Mouse (Mus musculus): ENCODE data around the gene Zbtb7a. TPM values are rescaled to one million over a fixed set of nuclear protein-coding genes. Genes with fewer than 3 reads are reported as not detected.
"Not testable (repeated sequence)": the region's sequence is repeated elsewhere in the genome, so short reads cannot be mapped to it uniquely, and the experiment has no call there.

The Zbtb7a gene
- total RNA-seq, 2 experiments from 2014 or later, result 43.7 to 48.0 TPM

DNA sequence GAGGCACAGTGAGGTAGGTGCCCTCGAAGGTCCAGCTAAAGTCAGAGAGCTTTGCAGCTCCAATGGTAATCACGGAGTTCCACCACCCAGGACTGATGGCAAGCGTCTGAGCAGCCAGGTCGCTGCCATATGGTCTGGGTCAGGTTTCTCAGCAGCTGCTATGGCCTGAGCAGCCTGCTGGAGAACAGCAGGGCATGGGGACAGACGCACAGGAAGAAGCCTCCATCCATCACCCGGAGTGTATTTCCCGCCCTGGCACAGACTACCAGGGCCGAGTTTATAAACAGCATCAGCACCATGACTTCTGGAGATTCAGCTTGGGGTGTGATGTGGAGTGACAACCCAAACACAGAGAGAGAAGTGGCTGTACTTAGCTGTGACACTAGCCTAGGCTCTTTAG lies 30.1 kb downstream of the Zbtb7a start:
- no peak for DNase-seq
- intact Hi-C loops (cut with DNase I), result no loop called here

DNA sequence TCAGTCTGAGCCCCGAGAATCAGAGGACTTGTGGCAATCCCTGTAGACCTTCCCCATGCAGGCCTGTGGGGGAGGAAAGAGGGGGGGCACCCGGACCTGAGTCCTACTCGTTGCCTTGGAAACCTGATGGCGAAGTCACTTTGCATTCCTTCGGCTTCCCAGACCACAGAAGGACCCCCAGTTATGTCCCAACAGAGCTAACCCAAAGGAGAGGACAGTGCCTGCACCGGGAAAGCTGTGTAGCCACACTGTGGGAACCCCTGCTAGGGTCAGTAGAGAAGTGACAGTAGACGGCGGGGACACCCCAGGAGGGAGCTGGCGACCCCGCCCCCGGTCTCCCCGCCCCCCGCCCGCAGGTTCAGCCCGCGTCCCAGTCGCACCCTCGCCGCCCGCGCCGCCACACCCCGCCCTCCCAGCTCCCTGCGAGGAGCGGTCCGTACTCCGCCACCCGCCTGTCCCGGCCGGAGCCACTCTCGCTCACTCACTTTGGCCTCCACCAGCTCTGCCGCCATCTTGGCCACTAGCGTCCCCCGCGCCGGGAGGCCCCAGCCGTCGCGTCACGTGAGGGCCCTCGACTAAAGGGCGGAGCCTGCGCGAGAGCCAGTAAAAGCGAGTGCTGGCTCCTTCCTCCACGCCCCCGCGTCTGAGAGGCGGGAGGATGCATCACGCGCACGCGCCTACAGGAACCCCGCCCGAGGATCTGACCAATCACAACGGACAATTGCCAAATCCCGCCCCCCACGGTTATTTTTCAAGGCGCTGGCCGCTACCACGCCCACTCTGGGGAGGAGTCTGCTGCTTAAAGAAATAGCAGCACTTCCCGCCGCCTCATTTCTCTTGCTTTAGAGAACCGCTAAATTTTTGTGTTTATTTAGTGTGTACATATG lies 32.4 kb downstream of the Zbtb7a start, which contains the start of gene Pias4:
Gene Pias4 (minus strand): TSS at position 724 of the 887 bp plus-strand sequence.
- intact Hi-C loops (cut with DNase I), result loop anchor here (2.0 kb wide), 1 partner anchor 27 kb away; no protein-coding TSS in a partner anchor
- peak; percentile 100 for DNase-seq

DNA sequence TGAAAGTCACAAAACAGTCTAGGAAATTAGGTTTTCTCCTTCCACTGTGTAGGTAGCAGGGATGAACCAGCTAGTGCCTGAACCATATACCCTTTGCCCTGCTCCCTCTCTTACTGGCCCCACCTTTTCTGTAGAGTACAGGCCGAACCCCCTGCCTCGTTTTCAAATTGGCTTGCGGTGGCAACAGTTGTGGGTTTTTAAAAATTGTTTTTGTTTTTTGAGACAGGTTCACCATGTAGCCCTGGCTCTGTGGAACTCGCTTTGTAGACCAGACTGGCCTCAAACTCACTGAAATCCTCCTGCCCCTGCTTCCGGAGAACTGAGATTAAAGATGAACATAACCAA lies 33.0 kb downstream of the Zbtb7a start:
- no peak for DNase-seq
- intact Hi-C loops (cut with DNase I), result no loop called here

DNA sequence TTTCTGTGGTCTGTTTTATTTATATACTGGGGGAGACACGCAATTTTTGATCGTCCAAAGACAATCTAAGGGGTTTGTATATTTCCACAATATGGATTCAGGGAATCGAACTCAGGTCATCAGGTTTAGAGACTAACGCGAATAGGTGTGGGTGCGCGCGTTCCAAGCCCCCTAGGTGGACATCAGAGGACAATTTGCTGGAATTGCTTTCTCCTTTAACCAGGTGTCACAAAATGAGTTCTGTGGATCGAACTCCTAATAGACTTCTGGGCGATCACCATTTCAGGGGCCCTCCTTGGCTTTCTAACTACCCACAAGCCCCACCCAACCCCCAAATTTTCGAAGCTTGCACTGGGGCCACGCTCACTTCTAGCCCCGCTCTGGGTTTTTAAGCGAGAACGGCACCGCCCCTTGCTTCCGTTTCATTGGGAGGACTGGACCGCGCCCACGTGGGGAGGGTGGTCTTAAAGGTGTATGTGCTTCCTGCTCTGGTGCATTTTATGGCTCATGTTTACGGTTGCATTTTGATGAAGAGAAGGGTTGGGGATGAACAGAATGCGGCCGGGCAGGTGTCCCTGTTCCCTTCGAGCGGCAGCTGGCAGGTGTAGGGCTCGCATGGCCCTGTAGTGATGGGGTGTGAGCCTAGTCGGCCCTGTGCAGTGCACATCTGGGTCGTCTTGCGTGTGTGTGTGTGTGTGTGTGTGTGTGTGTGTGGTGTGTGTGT lies 33.7 kb downstream of the Zbtb7a start:
- DNase-seq, result peak; percentile 88 to 90
- intact Hi-C loops (cut with DNase I), result no loop called here

DNA sequence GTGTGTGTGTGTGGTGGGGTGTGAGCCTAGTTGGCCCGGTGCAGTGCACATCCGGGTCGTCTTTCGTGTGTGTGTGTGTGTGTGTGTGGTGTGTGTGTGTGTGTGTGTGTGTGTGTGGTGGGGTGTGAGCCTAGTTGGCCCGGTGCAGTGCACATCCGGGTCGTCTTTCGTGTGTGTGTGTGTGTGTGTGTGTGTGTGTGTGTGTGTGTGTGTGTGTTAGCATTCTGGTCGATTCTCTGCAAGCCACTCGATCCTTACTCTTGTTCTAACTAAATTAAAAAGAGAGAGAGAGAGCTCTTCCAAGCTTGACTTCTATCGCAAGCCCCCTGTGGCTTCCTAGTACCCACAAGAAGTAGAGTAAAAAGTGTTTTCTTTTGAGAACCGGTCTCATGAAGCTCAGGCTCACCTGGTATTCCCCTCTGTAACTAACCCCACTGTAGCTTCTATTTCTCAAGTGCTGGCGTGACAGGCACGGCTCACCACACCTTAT lies 34.4 kb downstream of the Zbtb7a start:
- intact Hi-C loops (cut with DNase I), result not testable (repeated sequence)
- peak; percentile 26 to 57 for DNase-seq

DNA sequence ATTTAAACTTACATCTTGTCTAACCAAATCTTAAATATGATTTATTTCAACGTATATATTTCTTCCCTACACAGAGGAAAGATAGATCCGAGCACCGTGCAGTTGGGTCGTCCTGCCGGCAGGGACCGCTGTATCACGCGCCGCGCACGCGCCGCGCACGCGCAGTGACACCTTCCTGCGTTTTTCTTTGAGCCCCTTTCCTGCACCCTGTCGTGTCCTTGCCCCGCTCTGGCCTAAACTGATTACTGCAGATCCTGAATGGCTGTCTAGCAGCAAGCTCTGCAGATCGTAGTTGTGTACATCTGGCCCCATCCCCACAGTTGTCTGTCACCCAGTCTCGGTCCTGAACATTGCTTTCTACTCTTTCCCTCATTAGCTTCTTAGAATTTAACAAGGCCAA lies 38.1 kb downstream of the Zbtb7a start:
- intact Hi-C loops (cut with DNase I), result loop anchor here (5.0 kb wide), 1 partner anchor 86 kb away; no protein-coding TSS in a partner anchor
- DNase-seq, result peak; percentile 84 to 89

DNA sequence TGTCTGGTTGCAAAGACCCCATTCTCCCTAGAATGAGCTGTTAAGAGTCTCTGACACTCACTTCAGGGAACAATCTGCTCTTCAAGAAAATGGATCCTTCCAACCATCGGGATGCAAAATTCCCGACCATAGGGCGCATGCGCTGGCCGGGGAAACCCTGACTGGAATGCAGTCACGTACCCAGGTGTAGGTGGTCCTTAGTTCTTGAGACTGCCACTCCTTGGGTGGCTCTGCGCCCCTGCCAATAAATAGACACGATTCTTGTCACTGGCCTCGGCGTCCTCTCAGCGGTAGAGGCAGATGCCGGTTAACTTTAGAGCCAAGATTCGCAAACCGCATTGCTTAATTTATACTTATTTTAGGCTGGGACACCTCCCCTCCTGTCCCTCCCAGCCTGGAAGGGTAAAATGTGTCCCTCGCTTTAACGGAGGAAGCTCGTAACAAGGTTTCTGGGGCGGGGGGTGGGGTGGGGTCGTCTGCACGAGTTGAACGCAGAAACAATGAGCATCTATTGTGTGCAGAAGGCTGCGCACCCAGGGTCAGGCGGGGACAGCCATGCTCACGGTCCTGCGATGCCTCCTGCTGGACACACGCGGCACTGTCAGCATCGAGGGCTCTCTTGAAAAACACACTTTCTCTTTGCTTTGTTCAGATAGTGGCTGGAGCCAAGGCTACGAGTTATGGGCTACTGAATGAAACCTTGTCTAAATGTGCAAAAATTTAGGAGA lies 39.8 kb downstream of the Zbtb7a start:
- intact Hi-C loops (cut with DNase I), result loop anchor here (1.0 to 5.0 kb wide), 5 partner anchors 37 to 377 kb away; partner anchors contain the start of genes Plekhj1, Sf3a2 and Zbtb7a
- peak; percentile 94 to 96 for DNase-seq

DNA sequence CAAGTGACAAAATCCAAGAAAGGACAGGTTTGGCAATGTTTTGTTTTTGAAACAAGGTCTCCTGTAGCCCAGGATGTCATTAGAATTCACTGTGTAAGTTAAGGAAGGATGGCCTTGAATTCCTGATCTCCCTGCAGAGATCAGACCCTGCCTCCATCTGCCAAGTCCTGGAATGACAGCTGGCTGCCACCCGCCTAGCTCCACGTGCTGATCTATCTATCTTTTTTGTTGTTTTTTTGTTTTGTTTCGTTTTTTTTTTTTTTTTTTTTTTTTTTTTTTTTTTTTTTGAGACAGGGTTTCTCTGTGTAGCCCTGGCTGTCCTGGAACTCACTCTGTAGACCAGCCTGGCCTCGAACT lies 40.3 kb downstream of the Zbtb7a start:
- DNase-seq, result not testable (repeated sequence)
- intact Hi-C loops (cut with DNase I), result loop anchor here (1.0 to 5.0 kb wide), 4 partner anchors 38 to 378 kb away; partner anchors contain the start of genes Plekhj1, Sf3a2 and Zbtb7a

DNA sequence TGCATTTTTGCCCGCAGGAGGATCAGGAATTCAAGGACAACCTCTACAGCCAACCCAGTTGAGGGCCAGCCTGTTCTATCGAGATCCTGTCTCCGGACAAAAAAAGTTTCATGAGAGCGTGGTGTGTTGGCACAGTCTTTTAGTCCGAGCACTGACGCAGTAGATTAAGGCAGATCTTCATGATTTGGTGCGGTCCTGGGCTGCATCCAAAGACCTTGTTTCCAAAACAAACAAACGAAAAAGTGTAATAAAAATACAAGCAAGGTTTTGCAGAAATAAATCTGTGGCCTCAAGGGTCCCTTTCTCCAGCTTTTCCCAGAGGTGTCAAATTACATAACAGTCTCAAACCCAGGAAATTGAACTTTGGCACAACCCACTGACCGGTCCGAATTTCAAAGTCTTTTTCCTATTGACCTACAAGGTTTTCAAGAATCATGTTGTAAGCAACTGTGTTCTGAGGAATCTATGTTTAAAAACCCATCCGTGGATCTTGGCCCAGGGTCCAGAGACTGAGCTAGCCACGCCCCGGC lies 41.0 kb downstream of the Zbtb7a start:
- intact Hi-C loops (cut with DNase I), result loop anchor here (1.0 to 5.0 kb wide), 4 partner anchors 39 to 379 kb away; partner anchors contain the start of genes Plekhj1, Sf3a2 and Zbtb7a

DNA sequence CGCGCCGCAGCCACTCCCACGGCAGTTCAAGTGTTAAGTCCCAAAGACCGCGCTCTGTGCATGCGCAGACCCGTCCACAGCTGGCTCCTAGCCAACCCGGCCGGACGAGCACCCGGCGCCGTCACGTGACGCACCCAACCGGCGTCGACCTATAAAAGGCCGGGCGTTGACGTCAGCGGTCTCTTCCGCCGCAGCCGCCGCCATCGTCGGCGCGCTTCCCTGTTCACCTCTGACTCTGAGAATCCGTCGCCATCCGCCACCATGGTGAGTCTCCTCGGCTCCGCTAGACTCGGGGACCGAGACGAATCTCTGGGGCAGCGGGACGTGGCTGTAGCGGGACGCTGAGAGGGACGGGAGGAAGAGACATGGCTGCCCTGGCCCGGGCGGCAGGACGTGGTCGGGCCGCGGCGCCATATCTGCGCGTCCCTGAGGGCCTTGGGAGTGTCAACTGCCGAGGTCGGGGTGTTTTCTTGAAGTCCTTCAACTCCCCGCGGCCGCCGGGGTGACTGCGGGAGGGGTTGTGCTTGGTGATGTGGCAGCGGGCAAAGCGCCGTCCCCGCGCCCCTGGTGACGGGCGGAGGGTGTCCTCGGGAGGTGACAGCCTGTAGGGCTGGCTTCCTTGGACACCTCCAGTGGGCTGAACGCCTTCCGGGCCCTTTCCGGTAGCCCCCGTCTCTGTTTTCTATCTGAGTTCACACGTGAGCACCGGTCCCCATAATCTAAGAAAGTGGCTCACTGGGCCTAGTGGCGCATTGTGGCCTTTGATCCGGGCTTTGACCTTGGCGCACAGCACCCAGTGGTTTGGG lies 41.6 kb downstream of the Zbtb7a start, which contains the start of gene Eef2:
Gene Eef2 (plus strand): TSS at position 166 of the 806 bp plus-strand sequence.
- peak; percentile 99 to 100 for DNase-seq
- intact Hi-C loops (cut with DNase I), result loop anchor here (5.0 kb wide), 3 partner anchors 39 to 379 kb away; partner anchors contain the start of genes Plekhj1, Sf3a2 and Zbtb7a

More for the DNA sequence above, 41.0 kb downstream of the Zbtb7a start:
- DNase-seq, result no peak

DNA sequence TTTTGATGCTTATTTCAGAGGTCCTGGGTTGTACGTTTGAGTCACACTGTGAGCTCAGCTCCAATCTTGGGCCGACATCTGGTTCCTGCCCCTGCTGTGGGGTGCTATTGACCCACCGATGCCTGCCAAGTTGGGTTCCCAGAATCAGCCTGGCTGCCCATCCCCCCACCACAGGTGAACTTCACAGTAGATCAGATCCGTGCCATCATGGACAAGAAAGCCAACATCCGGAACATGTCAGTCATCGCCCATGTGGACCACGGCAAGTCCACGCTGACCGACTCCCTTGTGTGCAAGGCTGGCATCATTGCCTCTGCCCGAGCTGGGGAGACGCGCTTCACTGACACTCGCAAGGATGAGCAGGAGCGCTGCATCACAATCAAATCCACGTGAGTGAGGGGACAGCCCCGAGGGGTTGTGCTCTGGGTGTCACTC lies 42.5 kb downstream of the Zbtb7a start:
- intact Hi-C loops (cut with DNase I), result loop anchor here (5.0 kb wide), 3 partner anchors 40 to 380 kb away; partner anchors contain the start of genes Plekhj1, Sf3a2 and Zbtb7a
- peak; percentile 55 to 58 for DNase-seq

DNA sequence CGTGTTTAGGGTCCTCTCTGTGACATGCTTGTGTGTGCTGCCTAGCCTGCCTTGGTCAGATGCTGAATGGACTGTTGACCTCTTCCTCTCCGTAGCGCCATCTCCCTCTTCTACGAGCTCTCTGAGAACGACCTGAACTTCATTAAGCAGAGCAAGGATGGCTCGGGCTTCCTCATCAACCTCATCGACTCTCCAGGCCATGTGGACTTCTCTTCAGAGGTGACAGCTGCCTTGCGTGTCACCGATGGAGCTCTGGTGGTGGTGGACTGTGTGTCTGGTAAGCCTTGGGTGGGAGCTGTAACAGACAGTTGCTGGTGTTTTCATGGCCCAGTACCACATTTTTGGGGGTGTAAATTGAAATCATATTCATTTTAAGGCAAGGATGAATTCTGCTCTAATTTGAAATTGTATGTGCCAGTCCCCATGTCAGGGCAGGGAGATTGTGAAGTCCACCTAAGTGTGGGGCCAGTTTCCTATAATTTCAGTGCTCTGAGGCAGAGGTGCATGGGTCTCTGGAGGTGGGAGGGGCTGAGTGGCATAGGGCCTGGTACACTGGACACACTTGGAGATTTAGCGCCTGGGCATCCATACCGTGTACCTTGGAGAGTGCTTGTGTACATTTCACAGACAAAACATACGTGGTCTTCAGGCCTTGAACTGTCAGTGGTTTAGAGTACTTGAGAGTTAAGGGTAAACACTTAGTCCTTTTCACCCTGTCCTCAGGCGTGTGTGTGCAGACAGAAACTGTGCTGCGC lies 43.1 kb downstream of the Zbtb7a start:
- intact Hi-C loops (cut with DNase I), result loop anchor here (5.0 kb wide), 3 partner anchors 41 to 381 kb away; partner anchors contain the start of genes Plekhj1, Sf3a2 and Zbtb7a
- DNase-seq, result peak; percentile 22 to 24

DNA sequence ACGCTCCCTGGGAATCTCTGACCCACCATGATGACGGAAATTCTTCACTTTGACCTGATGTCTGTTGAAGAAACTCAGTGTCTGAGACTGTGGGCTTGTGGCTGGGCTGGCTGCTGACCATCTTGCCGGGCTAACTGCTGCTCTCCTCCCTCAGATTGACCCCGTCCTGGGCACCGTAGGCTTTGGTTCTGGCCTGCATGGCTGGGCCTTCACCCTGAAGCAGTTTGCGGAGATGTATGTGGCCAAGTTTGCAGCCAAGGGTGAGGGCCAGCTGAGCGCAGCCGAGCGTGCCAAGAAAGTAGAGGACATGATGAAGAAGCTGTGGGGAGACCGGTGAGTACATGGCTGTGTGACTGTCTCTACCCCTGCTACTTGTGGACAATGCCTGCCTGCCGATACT lies 43.9 kb downstream of the Zbtb7a start:
- intact Hi-C loops (cut with DNase I), result loop anchor here (5.0 kb wide), 3 partner anchors 42 to 382 kb away; partner anchors contain the start of genes Plekhj1, Sf3a2 and Zbtb7a
- no peak for DNase-seq

DNA sequence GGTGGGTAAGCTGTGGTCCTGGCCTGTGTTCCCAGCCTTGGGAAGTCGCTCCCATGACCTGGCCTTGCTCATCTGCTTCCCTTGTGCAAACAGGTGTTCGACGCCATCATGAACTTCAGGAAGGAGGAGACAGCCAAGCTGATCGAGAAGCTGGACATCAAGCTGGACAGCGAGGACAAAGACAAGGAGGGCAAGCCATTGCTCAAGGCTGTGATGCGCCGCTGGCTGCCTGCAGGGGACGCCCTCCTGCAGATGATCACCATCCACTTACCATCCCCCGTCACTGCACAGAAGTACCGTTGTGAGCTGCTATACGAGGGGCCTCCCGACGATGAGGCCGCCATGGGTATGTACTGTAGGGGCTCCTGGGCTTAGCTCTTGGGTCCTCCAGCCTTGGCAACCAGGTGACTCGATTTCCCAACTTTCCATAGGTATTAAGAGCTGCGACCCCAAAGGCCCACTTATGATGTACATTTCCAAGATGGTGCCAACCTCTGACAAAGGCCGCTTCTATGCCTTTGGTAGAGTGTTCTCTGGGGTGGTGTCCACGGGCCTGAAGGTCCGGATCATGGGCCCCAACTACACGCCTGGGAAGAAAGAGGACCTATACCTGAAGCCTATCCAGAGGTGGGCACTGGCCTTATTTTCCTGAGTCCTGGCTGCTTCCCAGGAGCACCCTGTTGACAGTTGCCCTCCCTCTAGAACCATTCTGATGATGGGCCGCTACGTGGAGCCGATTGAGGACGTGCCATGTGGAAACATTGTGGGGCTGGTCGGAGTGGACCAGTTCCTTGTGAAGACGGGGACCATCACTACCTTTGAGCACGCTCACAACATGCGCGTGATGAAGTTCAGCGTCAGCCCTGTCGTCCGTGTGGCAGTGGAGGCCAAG lies 44.7 kb downstream of the Zbtb7a start:
- DNase-seq, result no peak
- intact Hi-C loops (cut with DNase I), result loop anchor here (5.0 kb wide), 3 partner anchors 42 to 382 kb away; partner anchors contain the start of genes Plekhj1, Sf3a2 and Zbtb7a

DNA sequence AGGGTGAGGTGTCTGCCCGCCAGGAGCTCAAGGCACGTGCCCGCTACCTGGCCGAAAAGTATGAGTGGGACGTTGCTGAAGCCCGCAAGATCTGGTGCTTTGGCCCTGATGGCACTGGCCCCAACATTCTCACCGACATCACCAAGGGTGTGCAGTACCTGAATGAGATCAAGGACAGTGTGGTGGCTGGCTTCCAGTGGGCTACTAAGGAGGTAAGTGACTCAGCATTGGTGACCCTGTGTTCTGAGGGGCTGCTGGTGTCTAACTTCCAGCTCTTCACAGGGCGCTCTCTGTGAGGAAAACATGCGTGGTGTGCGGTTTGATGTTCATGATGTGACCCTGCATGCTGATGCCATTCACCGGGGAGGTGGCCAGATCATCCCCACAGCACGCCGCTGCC lies 45.9 kb downstream of the Zbtb7a start:
- DNase-seq, result no peak
- intact Hi-C loops (cut with DNase I), result no loop called here

DNA sequence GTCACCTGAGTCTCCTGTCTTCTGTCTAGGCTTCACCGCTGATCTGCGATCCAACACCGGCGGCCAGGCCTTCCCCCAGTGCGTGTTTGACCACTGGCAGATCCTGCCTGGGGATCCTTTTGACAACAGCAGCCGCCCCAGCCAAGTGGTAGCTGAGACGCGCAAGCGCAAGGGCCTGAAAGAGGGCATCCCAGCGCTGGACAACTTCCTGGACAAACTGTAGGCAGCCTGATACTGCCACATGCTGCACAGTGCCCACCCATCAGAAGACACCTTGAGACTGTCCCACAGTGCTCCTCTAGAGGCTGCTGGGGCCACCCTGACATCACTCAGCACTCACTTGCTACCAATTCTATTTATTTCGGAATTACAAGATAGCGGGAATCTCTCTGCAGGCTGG lies 46.8 kb downstream of the Zbtb7a start:
- intact Hi-C loops (cut with DNase I), result not testable (repeated sequence)
- DNase-seq, result peak; percentile 20 to 27

Measured in heart, postnatal 10 days (tissue).